Mouse (Mus musculus) liver, adult (tissue): ENCODE measurements around the gene Ccdc170.

Source experiments
- GATA4 ChIP-seq: IDR thresholded peaks from 2 replicates; pipeline ENCODE4 v1.6.1; 2014; ENCODE audit warnings: mild to moderate bottlenecking, low read length; ENCODE audit not compliant: insufficient replicate concordance

The Ccdc170 gene

DNA sequence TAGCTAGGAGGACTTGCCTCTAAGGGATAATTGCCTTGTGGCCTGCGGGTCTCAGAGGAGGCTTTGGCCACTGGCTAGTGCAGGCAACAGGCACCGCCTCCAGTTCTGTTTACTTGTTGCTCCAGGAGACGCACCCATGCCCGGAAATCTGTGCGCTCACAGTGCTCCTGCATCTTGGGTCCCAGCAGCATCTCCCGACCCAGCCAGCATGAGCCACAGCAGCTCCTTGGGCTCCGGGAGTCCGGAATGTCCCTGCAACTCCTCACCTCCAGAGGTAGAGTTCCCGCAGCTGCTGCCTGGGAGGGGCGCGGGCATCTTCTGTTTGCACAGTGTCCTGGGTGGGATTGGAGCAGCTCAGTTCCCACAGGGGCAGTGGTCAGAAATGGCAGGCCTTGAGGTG lies at the start of gene Ccdc170:
Gene Ccdc170 (plus strand): TSS at position 148 of the 400 bp plus-strand sequence.
- no peak for TF ChIP-seq GATA4

DNA sequence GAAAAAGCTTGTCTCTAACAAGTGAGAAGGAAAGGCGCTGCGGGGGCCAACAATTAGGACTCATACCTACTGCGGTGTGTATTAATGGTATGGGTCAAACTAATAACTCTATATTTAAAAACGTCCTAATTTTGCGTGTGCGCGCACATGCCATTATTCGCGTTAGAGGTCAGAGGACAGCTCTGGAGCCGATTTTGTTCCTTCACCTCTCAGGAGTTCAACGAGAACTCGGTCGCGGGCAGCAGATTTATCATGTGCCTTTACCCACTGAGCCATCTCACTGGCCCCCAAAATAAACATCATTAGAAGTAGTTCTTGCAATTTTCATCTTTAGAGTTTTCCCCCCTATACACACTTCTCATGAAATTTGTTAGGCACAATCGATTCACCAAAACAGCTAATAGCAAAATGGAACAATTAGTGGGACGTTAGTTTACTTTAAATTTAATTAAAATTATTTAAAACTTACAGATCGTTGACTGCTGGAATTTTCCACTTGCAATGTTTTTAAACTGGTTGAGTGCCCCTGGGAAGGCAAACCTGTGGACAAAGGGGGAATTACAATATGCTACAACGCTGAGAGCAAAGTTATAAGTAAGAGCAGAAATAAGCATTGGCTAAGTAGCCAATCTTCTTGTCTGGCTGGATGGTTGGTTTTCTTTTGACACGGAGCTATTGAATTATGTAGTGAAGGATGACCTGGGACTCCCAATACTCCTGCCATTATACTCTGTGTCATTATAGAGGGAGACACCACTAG lies 49.1 kb upstream of the Ccdc170 start:
- no peak for TF ChIP-seq GATA4

DNA sequence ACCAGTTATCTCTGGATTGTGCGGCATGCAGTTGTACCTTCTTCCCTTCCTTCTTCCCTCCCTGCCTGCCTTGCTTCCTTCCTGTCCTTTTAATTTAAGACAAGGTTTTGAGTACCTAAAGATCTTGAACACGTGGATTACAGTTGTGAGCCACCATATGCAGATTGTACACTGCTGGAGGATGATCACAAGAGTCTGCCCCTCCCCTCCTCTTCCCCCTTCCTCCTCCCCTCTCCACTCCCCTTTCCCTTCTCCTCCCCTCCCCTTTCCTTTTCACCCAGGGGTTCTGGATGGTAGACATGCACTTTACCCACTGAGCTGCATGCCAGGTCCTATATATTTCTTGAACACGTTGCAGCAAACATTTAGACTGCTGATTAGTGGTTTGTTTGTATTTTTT lies 46.9 kb upstream of the Ccdc170 start:
- TF ChIP-seq GATA4: no peak

DNA sequence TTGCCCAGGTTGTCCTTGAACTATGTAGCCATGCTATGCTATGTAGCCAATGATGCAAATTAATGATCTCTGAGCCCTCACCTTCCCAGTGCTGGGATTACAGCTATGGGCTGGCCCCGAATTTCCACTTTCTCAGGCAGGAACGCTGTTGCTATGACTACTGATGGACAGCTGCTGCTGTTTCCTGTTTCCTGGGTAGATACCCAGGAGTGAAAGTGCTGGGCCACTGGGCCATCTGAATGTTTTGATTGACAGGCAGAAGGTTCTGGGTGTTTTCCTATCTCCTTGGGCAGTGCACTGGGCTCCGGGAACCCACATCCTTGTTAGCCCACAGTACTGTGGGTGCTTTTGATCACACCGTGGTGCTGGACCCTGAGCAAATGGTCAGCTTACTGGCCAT lies 25.9 kb upstream of the Ccdc170 start:
- no peak for TF ChIP-seq GATA4

DNA sequence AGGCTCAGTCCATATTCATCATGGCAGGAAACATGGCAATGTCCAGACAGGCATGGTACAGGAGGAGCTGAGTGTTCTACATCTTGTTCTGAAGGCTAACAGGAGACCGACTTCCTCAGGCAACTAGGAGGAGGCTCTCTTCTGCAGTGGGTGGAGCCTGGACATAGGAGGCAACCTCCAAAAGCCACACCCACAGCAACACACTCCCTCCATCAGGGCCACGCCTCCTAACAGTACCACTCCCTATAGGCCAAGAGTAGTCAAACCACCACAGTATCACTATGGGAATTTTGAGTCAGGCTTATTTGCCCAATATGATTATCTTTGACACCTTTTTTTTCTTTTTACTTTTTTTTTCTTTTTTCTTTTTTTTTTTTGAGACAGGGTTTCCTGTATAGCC lies 22.1 kb upstream of the Ccdc170 start:
- TF ChIP-seq GATA4: no peak

GRCm38 (mm10) chr10:4465799-4466198 lies 16.5 kb upstream of the Ccdc170 start:
- TF ChIP-seq GATA4: no peak

DNA sequence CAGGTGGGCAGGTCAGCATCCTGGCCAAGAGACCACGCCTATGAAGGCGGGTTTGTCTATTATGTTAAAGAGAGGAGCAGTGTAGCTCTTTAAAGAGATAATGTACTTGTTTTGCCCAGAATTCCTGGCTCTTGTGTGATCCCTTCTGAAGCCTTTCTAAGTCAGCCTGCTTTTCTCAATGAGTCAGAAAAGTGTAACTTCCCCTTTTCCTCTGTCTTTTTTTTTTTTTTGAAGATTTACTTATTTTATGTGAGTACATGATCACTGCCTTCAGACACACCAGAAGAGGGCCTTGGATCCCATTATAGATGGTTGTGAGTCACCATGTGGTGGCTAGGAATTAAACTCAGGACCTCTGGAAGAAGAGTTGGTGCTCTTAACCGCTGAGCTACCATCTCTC lies 12.9 kb upstream of the Ccdc170 start:
- TF ChIP-seq GATA4: no peak

DNA sequence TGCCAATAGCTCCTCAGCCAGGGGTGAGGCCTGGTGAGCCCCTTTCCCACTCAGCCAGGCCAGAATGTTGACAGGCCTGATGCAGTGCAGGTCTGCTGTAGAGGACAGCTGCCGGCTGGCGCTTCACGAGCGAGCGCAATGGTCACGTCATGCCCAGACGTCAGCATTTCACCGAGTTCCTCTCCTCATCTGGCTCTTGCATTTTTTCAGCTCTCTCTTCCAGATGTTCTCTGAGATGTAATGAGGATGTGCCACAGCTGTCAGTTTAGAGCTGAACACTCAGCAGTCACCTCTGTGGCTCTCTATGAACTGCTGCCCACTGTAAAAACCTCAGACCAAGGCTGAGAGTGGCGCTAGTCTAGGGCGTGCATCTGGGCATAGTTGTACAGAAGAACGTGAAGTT lies 8.7 kb upstream of the Ccdc170 start:
- no peak for TF ChIP-seq GATA4

DNA sequence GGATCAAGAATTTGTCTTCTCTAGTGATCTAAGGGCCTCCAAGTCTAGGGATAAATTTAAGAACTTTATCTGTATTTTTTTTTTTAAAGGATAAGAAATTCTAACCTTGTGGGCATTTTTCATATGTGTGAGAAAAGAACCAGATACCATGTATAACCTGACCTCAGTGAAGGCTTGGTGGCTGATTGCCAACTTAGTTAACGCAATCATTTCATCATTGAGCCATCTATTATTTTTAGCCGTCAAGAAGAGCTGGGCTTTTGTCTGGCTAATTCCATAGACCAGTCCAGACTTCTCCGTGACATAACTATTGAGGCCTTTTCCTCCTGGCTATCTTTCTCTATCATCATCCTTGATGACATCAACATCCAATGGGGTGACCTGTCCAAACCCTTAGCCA lies 6.9 kb upstream of the Ccdc170 start:
- TF ChIP-seq GATA4: no peak

GRCm38 (mm10) chr10:4476604-4477003 lies 5.7 kb upstream of the Ccdc170 start:
- TF ChIP-seq GATA4: no peak

- TF ChIP-seq GATA4: no peak
Measured at GRCm38 (mm10) chr10:4480929-4481328, 1.4 kb upstream of the Ccdc170 start.

DNA sequence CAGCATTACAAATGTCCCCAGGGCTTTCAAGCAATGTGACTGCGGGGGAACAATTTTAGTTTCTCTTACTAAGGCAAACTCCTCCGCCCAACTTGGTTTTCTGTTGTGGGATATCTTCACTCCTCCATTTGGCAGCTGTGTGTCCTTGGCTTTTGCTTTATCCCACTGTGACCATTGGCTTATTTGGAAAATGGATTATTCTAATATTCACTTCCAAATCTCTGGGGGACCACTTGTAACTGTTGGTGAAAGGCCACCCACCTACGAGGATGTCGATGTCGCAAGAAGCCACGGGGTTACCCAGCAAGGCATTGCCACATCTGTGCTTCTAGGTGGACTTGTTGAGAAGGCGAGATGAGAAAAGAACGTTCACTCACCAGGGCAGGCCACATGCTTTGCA lies 607 bp upstream of the Ccdc170 start:
- TF ChIP-seq GATA4: no peak

- no peak for TF ChIP-seq GATA4
Measured at GRCm38 (mm10) chr10:4483848-4484247, 1.5 kb downstream of the Ccdc170 start.

GRCm38 (mm10) chr10:4484986-4485385 lies 2.7 kb downstream of the Ccdc170 start:
- no peak for TF ChIP-seq GATA4

DNA sequence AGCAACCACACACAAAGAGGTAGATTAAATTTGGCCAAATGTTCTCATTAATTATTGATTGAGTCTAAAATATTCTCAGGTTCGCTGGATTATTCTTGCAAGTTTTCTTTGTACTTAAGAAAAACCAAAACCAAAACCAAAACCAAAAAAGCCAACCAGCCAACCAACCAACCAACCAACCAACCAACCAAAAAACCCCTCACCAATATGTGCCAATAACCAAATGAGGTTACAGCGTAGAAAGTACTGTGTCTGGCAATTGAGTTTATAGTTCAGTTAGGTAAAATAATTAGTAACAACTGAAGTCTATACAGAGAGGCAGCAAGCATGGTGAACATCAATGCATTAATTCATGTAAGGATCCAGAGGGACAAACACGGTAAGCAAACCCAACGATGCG lies 7.6 kb downstream of the Ccdc170 start:
- TF ChIP-seq GATA4: no peak

GRCm38 (mm10) chr10:4491281-4491680 lies 9.0 kb downstream of the Ccdc170 start:
- TF ChIP-seq GATA4: no peak

- no peak for TF ChIP-seq GATA4
Measured at GRCm38 (mm10) chr10:4492045-4492444, 9.7 kb downstream of the Ccdc170 start.
